Mouse (Mus musculus): ENCODE data around the gene Cdc25a. TPM values are rescaled to one million over a fixed set of nuclear protein-coding genes. Genes with fewer than 3 reads are reported as not detected.

Cdc25a gene
- polyA plus RNA-seq, 1 experiment from 2014 or later, result 42.1 TPM

DNA sequence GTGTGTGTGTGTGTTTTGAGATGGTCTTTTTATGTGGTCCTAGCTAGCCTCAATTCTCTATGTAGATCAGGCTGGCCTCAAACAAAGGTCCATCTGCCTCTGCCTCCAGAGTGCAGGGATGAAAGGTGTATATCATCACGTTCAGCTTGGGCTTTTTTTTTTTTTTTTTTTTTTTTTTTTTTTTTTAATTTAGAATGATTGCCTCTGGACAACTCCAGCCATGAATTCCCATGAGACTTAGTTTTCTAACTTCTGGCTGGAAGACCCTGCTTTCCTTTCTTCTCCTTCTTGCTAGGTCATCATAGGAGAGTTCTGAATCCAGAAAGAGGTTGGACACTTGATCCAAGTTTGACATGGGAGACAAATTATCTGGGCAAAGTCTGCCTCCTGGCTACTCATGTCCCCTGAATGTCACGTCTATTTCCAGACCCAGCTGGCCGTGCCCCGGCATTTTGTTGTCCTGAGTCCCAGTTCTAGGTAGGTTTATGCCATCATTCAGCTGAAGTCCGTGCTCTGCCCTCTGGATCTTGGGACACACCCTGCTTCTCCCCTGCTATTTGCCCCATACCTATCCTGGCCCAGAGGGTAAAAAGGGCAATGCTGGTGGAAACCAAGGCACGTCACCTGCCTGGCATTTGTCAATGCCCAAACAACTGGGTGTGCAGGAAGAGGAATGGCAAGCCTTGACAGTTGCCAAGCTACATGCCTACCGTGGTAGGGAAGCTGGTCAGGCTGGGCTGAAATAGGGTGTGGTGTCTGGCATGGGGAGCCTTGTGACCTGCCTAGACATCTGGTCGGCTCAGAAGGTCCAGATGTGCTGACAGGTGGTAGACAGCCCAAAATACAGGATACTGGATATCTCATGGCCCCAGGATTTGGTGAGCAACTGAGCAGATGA, 21.1 kb downstream of the Cdc25a start:
- Histone ChIP-seq H3K4me3 (replicated peaks) (no peak overlapping the region), H3K27ac (no peak overlapping the region), H3K9ac (no peak overlapping the region)

DNA sequence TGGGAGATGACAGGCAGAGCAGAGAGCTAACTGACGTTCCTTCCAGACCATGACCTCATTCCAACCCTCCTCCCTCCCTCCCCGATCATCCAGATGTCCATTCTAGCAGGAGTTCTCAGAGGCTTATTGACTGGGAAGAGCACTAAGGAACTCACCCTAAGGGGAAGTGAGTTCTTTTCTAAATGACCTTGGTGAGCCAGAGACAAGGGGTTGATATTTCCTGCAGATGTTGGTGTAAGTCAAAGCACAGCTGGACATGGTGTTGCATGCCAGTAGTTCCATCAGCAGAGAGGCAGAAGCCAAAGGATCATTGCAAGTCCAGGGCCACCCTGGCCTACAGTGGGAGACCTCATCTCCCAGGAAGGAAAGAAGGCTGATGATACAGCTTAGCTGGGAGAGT, 22.6 kb downstream of the Cdc25a start:
- Histone ChIP-seq H3K9ac (no peak overlapping the region), H3K27ac (no peak overlapping the region), H3K4me1 (peaks cover 6% of the 10 kb centered on the region), H3K27me3 (no peaks in the 10 kb centered on the region), H3K9me3 (no peaks in the 10 kb centered on the region), H3K4me3 (replicated peaks) (no peak overlapping the region), H3K36me3 (replicated peaks) (peaks cover 29% of the 10 kb centered on the region), H3K4me2 (no peak overlapping the region)
- WGBS, result 75% methylated on average over 2 of the region's 2 CpGs
- no peak for ATAC-seq (ENCODE audit: low FRiP score)

More for the DNA sequence above, 21.1 kb downstream of the Cdc25a start:
- Histone ChIP-seq H3K27me3 (no peaks in the 10 kb centered on the region), H3K4me1 (peaks cover 6% of the 10 kb centered on the region), H3K9me3 (no peaks in the 10 kb centered on the region), H3K4me2 (no peak overlapping the region), H3K36me3 (replicated peaks) (peaks cover 42% of the 10 kb centered on the region)
- ATAC-seq (ENCODE audit: low FRiP score), result no peak
- WGBS, result 84% methylated on average over 8 of the region's 8 CpGs

DNA sequence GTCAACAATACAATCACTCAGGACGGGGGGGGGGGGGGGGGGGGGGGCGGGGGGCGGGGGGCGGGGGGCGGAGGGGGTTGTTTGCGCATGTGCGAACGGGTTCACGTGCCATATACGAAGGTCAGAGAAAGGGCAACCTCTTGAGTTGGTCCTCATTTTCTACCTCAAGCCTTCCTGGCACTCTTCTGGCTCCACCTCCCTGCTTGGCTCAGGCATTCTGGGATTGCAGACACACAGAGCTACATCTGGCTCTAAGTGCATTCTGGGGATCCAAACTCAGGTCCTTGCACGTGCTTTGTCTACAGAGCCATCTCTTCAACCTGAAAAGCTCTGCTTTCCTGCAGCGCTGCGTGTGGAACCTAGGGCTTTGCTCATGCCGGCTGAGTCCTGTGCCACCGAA, 24.0 kb downstream of the Cdc25a start:
- Histone ChIP-seq H3K4me2 (no peak overlapping the region), H3K27me3 (no peaks in the 10 kb centered on the region), H3K4me1 (peaks cover 3% of the 10 kb centered on the region), H3K27ac (no peak overlapping the region), H3K9me3 (no peaks in the 10 kb centered on the region), H3K36me3 (replicated peaks) (peaks cover 15% of the 10 kb centered on the region), H3K4me3 (replicated peaks) (no peak overlapping the region), H3K9ac (no peak overlapping the region)
- no peak for ATAC-seq (ENCODE audit: low FRiP score)
- 68% methylated on average over 12 of the region's 15 CpGs for WGBS

DNA sequence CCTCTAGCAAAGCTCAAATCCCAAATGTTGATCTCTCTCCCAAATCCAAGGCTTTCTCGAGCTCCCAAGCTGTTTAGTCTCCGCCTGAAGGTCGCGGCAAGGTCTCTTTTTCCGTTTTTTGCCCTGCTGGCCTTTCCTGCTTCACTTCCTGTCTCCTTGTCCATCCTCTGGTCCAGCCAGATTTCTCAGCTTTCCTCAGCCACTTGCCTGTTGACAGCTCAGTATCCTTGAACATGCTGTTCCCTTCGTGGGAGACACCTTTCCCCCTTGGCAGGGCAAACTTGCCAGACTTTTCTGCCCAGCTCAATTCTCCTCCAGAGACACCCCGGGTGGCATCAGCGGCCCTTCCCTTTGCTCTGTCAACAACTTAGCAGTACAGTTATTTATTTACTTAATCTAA, 24.4 kb downstream of the Cdc25a start:
- Histone ChIP-seq H3K27me3 (no peaks in the 10 kb centered on the region), H3K27ac (no peak overlapping the region), H3K4me3 (replicated peaks) (no peak overlapping the region), H3K9ac (no peak overlapping the region), H3K36me3 (replicated peaks) (peaks cover 15% of the 10 kb centered on the region), H3K4me2 (no peak overlapping the region), H3K4me1 (no peaks in the 10 kb centered on the region), H3K9me3 (no peaks in the 10 kb centered on the region)
- 82% methylated on average over 8 of the region's 8 CpGs for WGBS
- ATAC-seq (ENCODE audit: low FRiP score), result no peak

DNA sequence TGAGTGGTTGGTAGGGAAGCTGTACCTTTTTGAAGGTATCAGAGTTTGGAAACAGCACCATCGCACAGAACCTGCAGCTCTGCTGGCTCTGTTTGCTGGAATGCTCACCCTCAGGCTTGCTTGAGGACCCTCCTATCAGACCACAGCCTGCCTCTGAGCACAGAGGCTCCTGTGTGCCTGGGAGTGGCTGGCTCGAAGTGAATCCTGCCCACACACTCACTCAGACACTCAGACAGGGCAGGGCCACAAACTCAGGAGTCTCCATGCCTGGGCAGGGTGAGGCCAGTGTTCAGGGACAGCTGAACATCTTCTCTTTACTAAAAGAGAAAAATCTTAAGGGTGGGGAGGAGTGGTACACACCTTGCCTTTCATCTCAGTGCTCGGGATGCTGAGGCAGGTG, 25.2 kb downstream of the Cdc25a start:
- Histone ChIP-seq H3K27ac (no peak overlapping the region), H3K36me3 (replicated peaks) (peaks cover 11% of the 10 kb centered on the region), H3K4me3 (replicated peaks) (no peak overlapping the region), H3K9ac (no peak overlapping the region), H3K4me1 (no peaks in the 10 kb centered on the region), H3K9me3 (no peaks in the 10 kb centered on the region), H3K27me3 (no peaks in the 10 kb centered on the region), H3K4me2 (no peak overlapping the region)
- 89% methylated on average over 3 of the region's 3 CpGs for WGBS
- ATAC-seq (ENCODE audit: low FRiP score), result no peak

DNA sequence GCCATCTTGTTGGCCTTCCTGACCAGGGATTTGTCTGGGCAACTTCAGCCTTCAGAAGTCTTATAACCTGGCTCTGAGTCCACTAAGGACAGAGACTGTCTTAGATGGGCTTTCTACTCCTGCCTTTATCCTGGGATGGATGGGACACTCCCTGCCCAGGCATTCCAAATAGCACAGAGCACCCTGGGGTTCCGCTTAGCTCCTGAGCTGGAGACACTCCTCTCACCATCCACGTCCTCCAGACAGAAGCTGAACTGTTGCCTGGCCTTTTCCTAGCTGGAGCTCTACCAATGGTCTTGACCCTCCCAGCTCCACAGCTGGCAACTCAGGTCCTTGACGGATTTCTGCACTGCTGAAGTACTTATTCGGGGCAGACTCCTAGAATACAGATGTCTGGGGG, 26.9 kb downstream of the Cdc25a start:
- H3K27ac ChIP-seq, result no peak overlapping the region
- ATAC-seq (ENCODE audit: low FRiP score), result no peak
- H3K9ac ChIP-seq, result no peak overlapping the region
- no peak overlapping the region for H3K4me3 ChIP-seq (replicated peaks)
- H3K4me1 ChIP-seq, result no peaks in the 10 kb centered on the region
- no peaks in the 10 kb centered on the region for H3K36me3 ChIP-seq (replicated peaks)
- no peak overlapping the region for H3K4me2 ChIP-seq
- H3K27me3 ChIP-seq, result no peaks in the 10 kb centered on the region
- no peaks in the 10 kb centered on the region for H3K9me3 ChIP-seq
- 66% methylated on average over 4 of the region's 4 CpGs for WGBS

DNA sequence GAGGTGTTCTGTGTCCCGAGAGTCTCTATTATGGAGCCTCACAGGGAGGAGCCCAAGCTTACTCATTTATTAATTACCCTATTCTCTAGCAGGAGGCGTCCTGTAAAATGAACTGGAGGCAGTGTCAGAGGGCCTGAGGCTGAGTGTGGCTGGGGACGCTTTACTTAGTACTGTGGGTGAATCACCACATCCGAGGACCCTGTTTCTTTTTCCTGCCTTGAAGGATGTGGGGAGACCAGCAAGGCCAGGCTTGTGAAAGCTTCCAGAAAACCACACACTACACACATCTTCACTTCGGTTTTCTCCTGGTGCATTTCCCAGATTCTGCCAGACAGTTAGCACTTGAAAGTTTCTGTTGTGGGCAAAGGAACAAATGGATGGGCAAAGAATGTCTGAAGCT, 27.4 kb downstream of the Cdc25a start:
- Histone ChIP-seq H3K4me1 (no peaks in the 10 kb centered on the region), H3K36me3 (replicated peaks) (no peaks in the 10 kb centered on the region), H3K27ac (no peak overlapping the region), H3K4me2 (no peak overlapping the region), H3K4me3 (replicated peaks) (no peak overlapping the region), H3K9me3 (no peaks in the 10 kb centered on the region), H3K9ac (no peak overlapping the region), H3K27me3 (no peaks in the 10 kb centered on the region)
- 60% methylated on average over 5 of the region's 5 CpGs for WGBS
- no peak for ATAC-seq (ENCODE audit: low FRiP score)

DNA sequence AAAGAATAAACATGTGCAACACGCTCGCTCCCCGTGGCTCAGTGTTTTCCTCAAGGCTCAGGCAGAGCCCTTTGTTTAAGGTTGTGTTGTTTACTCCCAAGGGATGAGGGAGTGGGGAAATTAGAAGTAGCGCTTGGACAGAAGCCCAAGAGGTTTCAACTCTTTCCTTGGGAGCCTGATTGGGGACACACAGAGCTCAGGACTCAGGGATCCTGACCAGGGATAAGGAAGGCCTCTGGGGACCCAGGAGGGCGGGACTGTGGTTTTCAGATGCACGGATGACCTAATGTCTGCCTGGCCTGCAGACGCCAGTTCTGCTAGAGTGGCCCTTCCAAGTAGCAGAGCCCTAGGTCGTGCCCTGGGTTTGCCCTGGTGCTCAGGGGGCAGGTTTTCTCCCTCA, 31.9 kb downstream of the Cdc25a start:
- Histone ChIP-seq H3K4me2 (no peak overlapping the region), H3K36me3 (replicated peaks) (no peaks in the 10 kb centered on the region), H3K27me3 (no peaks in the 10 kb centered on the region), H3K9ac (no peak overlapping the region), H3K9me3 (no peaks in the 10 kb centered on the region), H3K4me1 (no peaks in the 10 kb centered on the region), H3K27ac (no peak overlapping the region), H3K4me3 (replicated peaks) (no peak overlapping the region)
- ATAC-seq (ENCODE audit: low FRiP score), result no peak
- 64% methylated on average over 8 of the region's 8 CpGs for WGBS

DNA sequence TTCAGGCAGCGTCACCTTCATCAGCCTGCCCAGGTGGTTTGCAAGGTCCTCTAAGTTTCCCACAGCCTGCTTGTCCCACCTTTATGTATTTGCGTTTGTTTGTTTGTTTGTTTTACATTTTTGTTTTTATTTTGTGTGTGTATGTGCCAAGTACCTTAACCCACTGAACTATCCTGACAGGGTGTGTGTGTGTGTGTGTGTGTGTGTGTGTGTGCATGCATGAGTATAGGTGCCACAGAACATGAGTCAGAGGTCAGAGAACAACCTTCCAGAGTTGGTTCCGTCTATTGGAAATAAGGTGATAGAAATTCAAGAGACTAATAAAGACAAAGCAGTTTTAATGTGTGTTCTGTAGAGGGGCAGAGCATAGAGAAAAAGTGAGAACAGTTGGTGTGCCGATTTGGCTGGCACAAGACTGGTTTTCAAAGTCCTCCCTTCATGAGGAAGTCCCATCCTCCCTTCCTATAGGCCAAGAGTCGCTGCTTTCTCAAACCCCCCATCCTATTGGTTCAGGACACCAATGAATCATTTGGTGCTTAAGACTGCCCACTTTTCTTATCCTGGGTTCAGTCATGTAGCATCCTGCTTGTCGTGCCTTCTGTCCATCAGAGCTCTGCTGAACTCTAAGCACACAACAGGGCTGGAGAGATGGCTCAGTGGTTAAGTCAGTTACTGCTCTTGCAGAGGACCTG, 32.5 kb downstream of the Cdc25a start:
- Histone ChIP-seq H3K9ac (no peak overlapping the region), H3K27ac (no peak overlapping the region), H3K27me3 (no peaks in the 10 kb centered on the region), H3K4me2 (no peak overlapping the region), H3K36me3 (replicated peaks) (no peaks in the 10 kb centered on the region), H3K4me1 (no peaks in the 10 kb centered on the region), H3K9me3 (no peaks in the 10 kb centered on the region), H3K4me3 (replicated peaks) (no peak overlapping the region)
- ATAC-seq (ENCODE audit: low FRiP score), result no peak
- WGBS, result 81% methylated on average over 6 of the region's 6 CpGs

DNA sequence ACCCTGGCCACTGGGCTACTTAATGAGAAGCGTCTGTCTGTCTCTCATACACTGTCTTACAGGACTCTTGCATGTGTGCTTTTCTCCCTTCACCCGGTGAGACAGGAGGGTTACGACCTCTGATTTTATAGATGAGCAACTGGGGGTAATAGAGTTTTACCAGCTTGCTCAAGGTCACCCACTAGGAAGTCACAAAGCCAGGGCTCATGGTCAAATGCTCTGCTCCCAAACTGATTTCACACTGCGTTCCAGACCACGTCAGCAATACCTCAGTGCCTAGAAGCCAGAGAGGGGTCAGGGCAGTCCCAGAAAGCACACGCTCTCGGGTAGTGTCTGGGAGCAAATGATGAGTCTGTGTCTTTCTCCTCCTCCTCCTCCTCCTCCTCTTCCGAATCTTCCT, 33.7 kb downstream of the Cdc25a start:
- Histone ChIP-seq H3K27ac (no peak overlapping the region), H3K4me1 (no peaks in the 10 kb centered on the region), H3K4me3 (replicated peaks) (no peak overlapping the region), H3K36me3 (replicated peaks) (no peaks in the 10 kb centered on the region), H3K9ac (no peak overlapping the region), H3K9me3 (no peaks in the 10 kb centered on the region), H3K4me2 (no peak overlapping the region), H3K27me3 (no peaks in the 10 kb centered on the region)
- no peak for ATAC-seq (ENCODE audit: low FRiP score)
- WGBS, result 86% methylated on average over 8 of the region's 8 CpGs

DNA sequence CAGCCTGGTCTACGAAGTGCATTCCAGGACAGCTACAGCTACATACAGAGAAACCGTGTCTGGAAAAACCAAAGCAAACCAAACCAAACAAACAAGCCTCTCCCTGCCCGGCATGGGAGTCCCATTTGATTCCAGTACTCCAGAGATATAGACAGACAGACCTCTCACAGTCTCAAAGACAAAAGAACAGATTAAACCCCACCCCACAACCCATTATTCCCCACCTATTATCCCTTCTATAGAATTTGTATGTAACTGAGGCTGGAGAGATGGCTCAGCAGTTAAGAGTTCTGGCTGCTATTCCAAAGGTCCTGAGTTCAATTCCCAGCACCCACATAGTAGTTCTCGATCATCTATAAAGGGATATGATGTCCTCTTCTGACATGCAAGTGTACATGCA, 34.5 kb downstream of the Cdc25a start:
- Histone ChIP-seq H3K4me2 (no peak overlapping the region), H3K36me3 (replicated peaks) (no peaks in the 10 kb centered on the region), H3K9me3 (no peaks in the 10 kb centered on the region), H3K27ac (no peak overlapping the region), H3K27me3 (no peaks in the 10 kb centered on the region), H3K9ac (no peak overlapping the region), H3K4me3 (replicated peaks) (no peak overlapping the region), H3K4me1 (no peaks in the 10 kb centered on the region)
- no peak for ATAC-seq (ENCODE audit: low FRiP score)
- 89% methylated on average over 4 of the region's 4 CpGs for WGBS

DNA sequence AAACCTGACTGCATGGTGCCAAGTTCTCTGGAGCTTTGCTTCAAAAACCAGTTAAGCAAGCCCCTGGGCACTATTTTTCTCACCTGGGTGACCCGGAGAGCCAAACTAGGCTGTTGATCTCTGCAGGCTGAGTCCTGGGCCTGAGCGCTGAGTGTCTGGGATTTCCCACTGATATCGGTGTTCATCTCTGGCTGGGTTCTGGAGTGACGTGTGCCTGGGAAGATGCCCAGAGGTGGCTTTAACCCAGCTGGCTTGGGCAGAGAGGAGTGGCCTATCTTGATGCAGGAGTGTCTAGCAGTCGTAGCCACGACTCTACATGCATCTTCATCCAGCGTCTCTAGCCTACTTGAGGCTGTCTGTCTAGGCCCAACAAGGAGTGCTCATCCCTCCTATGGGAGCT, 36.4 kb downstream of the Cdc25a start:
- 85% methylated on average over 7 of the region's 7 CpGs for WGBS
- Histone ChIP-seq H3K9me3 (no peaks in the 10 kb centered on the region), H3K4me1 (no peaks in the 10 kb centered on the region), H3K36me3 (replicated peaks) (no peaks in the 10 kb centered on the region), H3K27me3 (no peaks in the 10 kb centered on the region), H3K27ac (no peak overlapping the region), H3K4me3 (replicated peaks) (no peak overlapping the region), H3K4me2 (no peak overlapping the region), H3K9ac (no peak overlapping the region)
- ATAC-seq (ENCODE audit: low FRiP score), result no peak
